Mouse (Mus musculus): ENCODE measurements around the gene Rasd1.
"Not testable (repeated sequence)": the region's sequence is repeated elsewhere in the genome, so short reads cannot be mapped to it uniquely, and the experiment has no call there.

Gene Rasd1

DNA sequence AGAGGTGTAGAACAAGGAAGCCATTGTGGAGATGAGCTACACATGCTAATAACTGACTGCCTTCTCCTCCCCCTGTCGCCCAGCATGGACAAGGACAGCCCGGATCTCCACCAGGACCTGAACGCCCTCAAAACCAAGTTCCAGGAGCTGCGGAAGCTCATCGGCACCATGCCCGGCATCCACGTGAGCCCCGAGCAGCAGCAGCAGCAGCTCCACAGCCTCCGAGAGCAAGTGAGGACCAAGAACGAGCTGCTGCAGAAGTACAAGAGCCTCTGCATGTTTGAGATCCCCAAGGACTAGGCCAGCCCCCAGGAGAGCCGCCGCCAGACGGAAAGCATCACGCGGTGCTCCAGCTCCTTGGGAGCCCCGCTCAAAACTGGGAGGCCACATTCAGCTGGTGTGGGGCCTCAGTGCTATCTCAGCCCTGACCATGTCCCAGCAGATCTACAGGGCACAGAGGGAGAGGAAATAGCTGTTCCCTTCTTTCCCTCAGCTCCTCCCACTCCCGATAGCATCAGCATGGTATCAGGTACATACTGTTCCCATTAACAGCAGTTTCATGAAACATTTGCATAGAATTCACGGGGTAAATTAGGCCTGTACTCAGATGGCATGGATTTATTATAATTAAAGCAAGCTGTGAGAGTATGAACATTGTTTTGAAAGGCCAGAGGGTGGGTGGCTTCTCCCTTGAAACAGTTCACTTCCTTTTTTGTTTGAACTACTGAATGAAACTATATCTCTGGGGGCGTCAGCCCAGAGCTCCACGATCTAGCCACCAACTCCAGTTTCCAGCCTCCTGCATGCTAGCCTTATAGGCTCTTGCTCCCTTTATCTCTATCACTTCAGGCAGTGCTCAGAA is 4.0 kb downstream of the Rasd1 start:
- no peak for DNase-seq (ENCODE audit: low read depth)

DNA sequence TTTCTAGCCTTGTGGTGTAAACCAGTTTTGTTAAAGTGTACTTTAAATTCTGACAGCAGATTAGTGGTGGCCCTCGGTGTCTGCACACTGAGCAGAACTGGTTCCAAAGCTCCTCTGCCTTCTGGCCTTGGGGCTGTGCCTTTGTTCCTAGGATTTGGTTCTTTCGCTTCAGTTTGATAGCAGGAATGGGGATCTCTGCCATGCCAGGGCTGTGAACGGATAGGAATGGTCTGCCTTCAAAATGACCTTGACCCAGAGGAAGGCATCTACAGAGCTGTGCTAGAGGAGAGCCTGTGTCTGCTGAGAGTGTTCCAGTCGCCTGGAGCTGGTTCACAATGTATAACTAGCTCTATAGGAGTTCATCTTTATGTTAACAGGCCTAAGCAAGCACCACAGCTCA is 5.3 kb downstream of the Rasd1 start:
- no peak for DNase-seq (ENCODE audit: low read depth)

- no peak for DNase-seq (ENCODE audit: low read depth)
Observed at GRCm38 (mm10) chr11:59956749-59957148, 8.0 kb downstream of the Rasd1 start.

DNA sequence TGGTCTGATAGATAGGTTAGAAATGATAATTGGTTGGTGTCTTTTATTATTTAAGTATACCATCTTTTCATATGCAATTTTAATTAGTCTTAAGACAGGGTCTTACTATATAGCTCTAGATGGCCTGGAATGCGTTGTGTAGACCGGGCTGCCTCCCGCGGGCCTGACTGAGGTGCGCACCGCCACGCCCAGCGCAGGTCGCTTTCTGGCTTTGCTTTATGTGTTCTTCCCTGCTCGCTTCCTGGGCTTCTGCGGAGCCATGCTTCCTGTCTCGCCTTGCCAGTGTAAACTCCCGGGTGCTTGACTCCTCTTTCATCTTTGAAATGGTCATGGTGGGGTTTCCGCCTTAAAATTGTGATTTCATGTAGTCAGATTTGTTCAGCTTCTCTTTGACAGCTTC is 11.9 kb downstream of the Rasd1 start:
- no peak for DNase-seq (ENCODE audit: low read depth)

- no peak for DNase-seq (ENCODE audit: low read depth)
Observed at GRCm38 (mm10) chr11:59948401-59948767, 16.4 kb downstream of the Rasd1 start.

GRCm38 (mm10) chr11:59947752-59948400 is 16.9 kb downstream of the Rasd1 start, which contains the start of gene Med9:
Gene Med9, plus strand, starts transcription at chr11:59948206.
- peak; percentile 76 for DNase-seq (ENCODE audit: low read depth)

- not testable (repeated sequence) for DNase-seq (ENCODE audit: low read depth)
Observed at GRCm38 (mm10) chr11:59944855-59945254, 19.9 kb downstream of the Rasd1 start.

DNA sequence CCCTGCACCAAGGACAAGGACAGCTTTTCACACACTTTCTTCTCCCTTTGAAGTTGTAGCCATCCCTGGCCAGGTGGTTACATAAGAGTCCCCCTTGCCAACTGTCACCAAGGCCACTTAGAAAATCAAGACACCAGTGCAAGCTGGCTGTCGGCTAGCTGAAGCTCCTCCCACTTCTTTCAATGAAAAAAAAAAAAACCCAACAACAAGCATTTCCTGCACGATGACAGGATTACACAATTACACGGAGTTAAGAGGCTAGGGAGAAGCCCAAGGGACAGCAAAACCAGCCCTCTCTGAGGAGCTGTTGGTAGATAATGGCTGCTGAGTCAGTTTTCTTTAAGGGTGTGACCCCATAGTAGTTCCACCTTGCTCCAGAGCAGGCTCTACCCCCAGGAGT is 23.4 kb downstream of the Rasd1 start:
- DNase-seq (ENCODE audit: low read depth): no peak

GRCm38 (mm10) chr11:59940645-59941044 is 24.1 kb downstream of the Rasd1 start:
- no peak for DNase-seq (ENCODE audit: low read depth)

DNA sequence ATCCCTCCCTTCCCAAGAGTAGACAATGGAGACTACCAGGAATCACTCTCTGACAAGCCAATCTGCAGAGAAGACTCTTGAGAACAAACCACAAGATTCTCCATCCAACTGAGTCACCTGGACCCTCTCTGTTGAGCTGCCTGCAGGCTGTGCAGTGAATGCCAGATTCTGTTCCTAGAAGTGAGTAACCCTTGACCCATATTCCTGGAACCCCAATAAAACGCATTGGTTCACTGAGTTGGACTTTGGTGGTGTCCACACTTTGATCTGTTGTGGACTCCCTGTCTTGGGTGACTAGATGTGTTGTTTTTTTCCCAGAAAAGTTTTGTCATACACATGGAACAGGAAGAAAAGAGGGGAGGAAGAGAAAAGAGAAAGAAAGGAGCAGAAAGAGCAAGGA is 24.9 kb downstream of the Rasd1 start:
- no peak for DNase-seq (ENCODE audit: low read depth)

DNA sequence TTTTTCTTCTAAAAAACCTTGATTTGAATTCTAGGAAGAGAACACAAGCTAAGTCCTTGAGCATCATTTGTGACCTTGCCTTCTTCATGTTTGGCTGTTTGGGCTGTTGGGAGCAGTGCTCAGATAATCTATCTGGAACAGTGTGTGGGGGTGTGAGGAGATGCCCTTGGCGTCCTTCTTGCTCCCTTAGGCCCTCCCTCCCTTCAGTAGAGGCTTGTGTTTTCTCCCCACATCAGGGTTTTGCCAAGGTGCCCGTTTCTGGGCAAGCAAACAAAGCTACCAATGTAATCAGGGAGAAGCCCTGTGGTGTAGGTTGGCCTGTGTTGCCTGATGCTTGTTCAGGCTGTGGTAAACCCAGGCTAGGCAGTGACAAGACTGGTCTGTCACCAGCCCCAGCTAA is 27.1 kb downstream of the Rasd1 start:
- DNase-seq (ENCODE audit: low read depth): no peak

DNA sequence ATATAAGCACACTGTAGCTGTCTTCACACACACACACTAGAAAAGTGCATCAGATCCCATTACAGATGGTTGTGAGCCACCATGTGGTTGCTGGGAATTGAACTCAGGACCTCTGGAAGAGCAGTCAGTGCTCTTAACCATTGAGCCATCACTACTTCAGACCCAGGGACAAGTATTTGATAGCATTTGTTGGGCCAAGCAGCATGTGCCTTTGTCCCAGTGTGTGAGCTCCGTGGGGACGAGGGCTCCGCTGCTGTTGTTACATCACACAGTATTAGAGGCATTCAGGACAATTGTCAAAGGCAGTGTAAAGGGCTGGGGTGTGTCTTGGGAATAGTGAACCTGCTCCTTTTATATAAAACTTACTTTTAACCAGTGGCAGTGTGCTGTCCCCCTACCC is 27.7 kb downstream of the Rasd1 start:
- no peak for DNase-seq (ENCODE audit: low read depth)

GRCm38 (mm10) chr11:59933943-59934342 is 30.8 kb downstream of the Rasd1 start:
- no peak for DNase-seq (ENCODE audit: low read depth)

GRCm38 (mm10) chr11:59932560-59933337 is 32.0 kb downstream of the Rasd1 start:
- no peak for DNase-seq (ENCODE audit: low read depth)

DNA sequence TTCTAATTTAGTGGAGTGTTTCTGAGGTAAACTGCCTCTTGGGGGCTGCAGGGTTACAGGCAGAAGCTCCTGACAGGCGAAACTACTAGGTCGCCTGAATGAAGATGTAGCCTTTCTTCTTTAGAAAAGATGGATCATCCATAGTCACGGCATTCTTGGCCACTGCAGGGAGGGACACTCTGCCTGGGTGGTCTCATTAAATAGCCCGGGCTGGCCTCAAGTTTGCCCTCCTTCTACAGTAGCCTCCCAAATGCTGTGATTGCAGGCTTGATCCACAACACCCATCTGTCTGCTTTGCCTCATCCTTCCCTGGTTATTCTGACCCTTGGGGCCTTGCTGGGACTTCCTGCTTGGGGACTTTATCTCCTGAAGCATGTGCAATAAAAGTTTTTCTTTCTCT is 34.7 kb downstream of the Rasd1 start:
- DNase-seq (ENCODE audit: low read depth): no peak

DNA sequence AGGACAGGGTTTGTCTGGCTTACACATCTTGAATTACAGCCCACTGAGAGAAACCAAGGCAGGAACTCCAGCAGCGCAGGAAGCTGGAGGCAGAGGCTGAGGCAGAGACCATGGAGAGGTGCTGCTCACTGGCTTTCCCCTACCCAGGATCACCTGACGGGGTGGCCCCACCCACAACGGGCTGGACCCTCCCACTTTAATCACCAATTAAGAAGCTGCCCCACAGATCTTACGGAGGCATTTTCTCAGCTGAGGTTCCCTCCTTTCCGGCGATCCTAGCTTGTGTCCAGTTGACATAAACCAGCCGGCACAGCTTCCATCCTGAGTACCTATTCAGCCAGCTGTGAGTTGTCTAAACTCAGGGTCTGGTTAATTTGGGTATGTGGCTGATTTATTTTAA is 43.5 kb downstream of the Rasd1 start:
- no peak for DNase-seq (ENCODE audit: low read depth)

DNA sequence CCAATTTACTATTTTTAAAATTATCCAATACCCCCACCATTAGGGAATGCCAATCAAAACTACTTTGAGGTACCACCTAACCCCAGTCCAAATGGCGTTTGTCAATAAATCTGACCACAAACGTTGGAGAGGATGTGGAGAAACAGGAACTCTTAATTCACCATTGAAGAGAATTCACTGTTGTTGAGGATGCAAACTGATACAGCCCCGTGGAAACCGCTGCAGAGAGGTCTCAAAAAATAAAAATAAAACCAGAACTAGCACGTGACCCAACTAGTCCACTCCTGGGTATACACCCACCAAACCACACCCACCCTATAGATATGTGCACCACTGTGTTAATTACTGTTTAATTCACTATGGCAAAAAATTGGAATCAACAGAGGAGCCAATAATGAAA is 44.4 kb downstream of the Rasd1 start:
- DNase-seq (ENCODE audit: low read depth): no peak

GRCm38 (mm10) chr11:59919401-59919800 is 45.3 kb downstream of the Rasd1 start:
- no peak for DNase-seq (ENCODE audit: low read depth)

DNA sequence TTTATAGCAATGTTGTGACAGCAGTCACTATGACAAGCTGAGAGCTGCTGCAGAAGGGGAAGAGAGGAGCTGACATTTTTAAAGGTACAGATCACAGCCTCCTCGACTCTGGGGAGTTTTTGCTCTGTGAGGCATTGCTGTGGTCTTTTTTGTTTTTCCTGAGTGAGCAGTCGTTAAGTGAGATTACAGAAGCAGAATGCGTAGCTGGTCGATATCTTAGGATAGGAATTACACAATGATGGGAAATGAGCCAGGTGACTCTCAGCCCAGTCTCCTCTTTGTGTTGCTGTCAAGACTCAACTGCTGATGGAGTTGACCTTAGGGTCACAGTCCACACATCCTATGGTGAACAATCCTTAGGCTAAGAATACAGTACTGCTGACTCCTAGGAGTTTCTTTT is 46.7 kb downstream of the Rasd1 start:
- DNase-seq (ENCODE audit: low read depth): no peak

GRCm38 (mm10) chr11:59913702-59914101 is 51.0 kb downstream of the Rasd1 start:
- DNase-seq (ENCODE audit: low read depth): no peak

All from fibroblast of lung, adult 2 months (primary cell).